Mouse (Mus musculus): ENCODE measurements around the gene Wfdc15a.

DNA sequence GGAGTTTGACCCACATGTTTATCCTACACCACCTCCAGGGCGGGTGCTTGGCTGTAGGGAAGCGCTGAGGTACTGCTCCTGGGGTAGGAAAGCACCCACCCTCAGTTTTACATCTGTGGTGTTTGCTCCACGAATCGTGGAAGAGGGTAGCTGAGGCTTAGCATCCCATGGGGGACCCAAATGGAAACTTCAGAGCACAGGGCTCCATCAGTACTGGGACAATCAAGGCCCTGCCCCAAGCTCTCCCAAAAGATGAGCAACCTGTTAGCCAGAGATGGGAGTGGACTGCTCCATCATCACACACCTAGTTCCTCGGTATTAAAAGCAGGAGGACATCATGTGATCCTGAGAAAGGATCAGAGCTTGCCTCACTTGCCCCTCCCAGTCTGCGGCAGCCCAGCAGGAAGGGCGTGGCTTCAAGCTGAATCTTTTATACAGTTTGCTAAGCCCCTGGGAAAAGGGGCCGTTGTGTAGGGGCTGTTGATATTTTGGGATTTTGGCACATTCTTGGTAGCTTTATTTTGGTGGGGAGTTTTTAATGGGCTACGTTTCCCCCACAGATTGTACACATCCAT is 15.7 kb downstream of the Wfdc15a start:
- TF ChIP-seq CTCF (IDR thresholded peaks at IDR 0.05; ENCODE audit: low read depth, low read length) (no peak), GATA1 (IDR thresholded peaks at IDR 0.05; ENCODE audit: borderline replicate concordance, low read length) (no peak), TAL1 (conservative IDR thresholded peaks at IDR 0.05; ENCODE audit: low read depth, low read length) (no peak), POLR2AphosphoS5 (IDR thresholded peaks at IDR 0.05; ENCODE audit: insufficient replicate concordance, low read depth, low read length) (no peak)

All from G1E (cell line).